Mouse (Mus musculus): ENCODE measurements around the gene Dgcr2. TPM values are rescaled to one million over a fixed set of nuclear protein-coding genes. Genes with fewer than 3 reads are reported as not detected.
A peak's percentile ranks its signal among the peaks of the same experiment; 100 is the strongest.

Gene Dgcr2
- polyA plus RNA-seq, 1 experiment from 2014 or later: 105 TPM

- H3K27ac ChIP-seq: no peak overlapping the region
- H3K27me3 ChIP-seq (ENCODE audit: control insufficient read depth, insufficient read depth, low read length): no peaks in the 10 kb centered on the region
- no peak overlapping the region for H3K4me2 ChIP-seq (replicated peaks)
- ATAC-seq (ENCODE audit: low FRiP score) (no peak), DNase-seq (ENCODE audit: low spot score) (no peak)
- H3K9me3 ChIP-seq (ENCODE audit: control insufficient read depth, low read length): no peaks in the 10 kb centered on the region
- WGBS: 92% methylated on average over 2 of the region's 2 CpGs
- peaks cover 32% of the 10 kb centered on the region for H3K36me3 ChIP-seq (replicated peaks; ENCODE audit: control insufficient read depth, insufficient read depth)
- no peaks in the 10 kb centered on the region for H3K4me1 ChIP-seq (replicated peaks; ENCODE audit: control insufficient read depth, insufficient read depth, low read length)
- H3K9ac ChIP-seq: no peak overlapping the region
- no peak overlapping the region for H3K4me3 ChIP-seq (replicated peaks; ENCODE audit: low read length)
Observed at GRCm38 (mm10) chr16:17865293-17865692, 33.1 kb downstream of the Dgcr2 start.

DNA sequence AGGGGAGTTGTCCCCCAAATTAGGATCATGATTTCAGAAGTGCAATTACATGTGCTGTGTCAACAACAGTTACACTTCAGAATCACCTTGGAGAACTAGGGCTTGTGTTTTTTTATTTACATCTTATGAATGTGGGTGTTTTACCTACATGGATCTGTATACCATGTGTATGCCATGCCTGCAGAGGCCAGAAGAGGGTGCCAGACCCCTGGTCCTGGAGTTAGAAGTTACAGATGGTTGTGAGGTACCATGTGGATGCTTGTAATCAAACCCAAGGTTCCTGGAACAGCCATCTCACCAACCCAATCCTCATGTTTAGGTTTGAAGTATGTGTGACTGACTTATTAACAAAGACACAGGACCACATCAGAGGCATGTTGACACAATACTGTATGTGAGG lies 39.8 kb downstream of the Dgcr2 start:
- no peak overlapping the region for H3K4me2 ChIP-seq (replicated peaks)
- H3K4me1 ChIP-seq (replicated peaks; ENCODE audit: control insufficient read depth, insufficient read depth, low read length): no peaks in the 10 kb centered on the region
- H3K9ac ChIP-seq: no peak overlapping the region
- H3K4me3 ChIP-seq (replicated peaks; ENCODE audit: low read length): no peak overlapping the region
- peaks cover 73% of the 10 kb centered on the region for H3K36me3 ChIP-seq (replicated peaks; ENCODE audit: control insufficient read depth, insufficient read depth)
- ATAC-seq (ENCODE audit: low FRiP score): 0 out of 2 replicates have a peak, but pooled peaks have one; percentile 43
- H3K27ac ChIP-seq: no peak overlapping the region
- H3K9me3 ChIP-seq (ENCODE audit: control insufficient read depth, low read length): no peaks in the 10 kb centered on the region
- H3K27me3 ChIP-seq (ENCODE audit: control insufficient read depth, insufficient read depth, low read length): no peaks in the 10 kb centered on the region
- peak; percentile 46 for DNase-seq (ENCODE audit: low spot score)

DNA sequence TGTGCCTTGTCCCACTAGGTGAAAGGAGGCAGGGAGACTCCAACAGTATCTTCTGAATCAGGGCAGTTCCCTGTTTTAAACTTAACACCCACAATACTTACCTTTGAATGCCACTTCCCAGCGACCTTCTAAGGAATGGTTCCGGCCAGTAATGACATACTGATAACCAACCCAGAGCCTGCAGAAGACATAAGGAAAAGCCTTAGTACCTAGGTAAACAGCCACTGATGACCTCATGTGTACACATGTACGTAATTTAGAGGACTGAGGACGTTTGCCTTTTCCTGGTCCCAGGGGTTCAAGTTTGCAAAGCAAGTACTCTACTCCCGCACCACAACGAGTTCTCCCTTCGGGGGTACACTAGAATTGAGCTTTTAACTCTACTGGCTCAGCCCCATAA lies 41.2 kb downstream of the Dgcr2 start:
- no peak overlapping the region for H3K9ac ChIP-seq
- H3K36me3 ChIP-seq (replicated peaks; ENCODE audit: control insufficient read depth, insufficient read depth): peaks cover 86% of the 10 kb centered on the region
- H3K27ac ChIP-seq: no peak overlapping the region
- ATAC-seq (ENCODE audit: low FRiP score) (no peak), DNase-seq (ENCODE audit: low spot score) (no peak)
- no peaks in the 10 kb centered on the region for H3K9me3 ChIP-seq (ENCODE audit: control insufficient read depth, low read length)
- H3K4me1 ChIP-seq (replicated peaks; ENCODE audit: control insufficient read depth, insufficient read depth, low read length): no peaks in the 10 kb centered on the region
- 92% methylated on average over 7 of the region's 7 CpGs for WGBS
- H3K27me3 ChIP-seq (ENCODE audit: control insufficient read depth, insufficient read depth, low read length): no peaks in the 10 kb centered on the region
- H3K4me3 ChIP-seq (replicated peaks; ENCODE audit: low read length): no peak overlapping the region
- H3K4me2 ChIP-seq (replicated peaks): no peak overlapping the region

- WGBS: 87% methylated on average over 2 of the region's 2 CpGs
- Histone ChIP-seq H3K27me3 (ENCODE audit: control insufficient read depth, insufficient read depth, low read length) (no peaks in the 10 kb centered on the region), H3K4me3 (replicated peaks; ENCODE audit: low read length) (no peak overlapping the region), H3K27ac (no peak overlapping the region), H3K4me2 (replicated peaks) (no peak overlapping the region), H3K4me1 (replicated peaks; ENCODE audit: control insufficient read depth, insufficient read depth, low read length) (no peaks in the 10 kb centered on the region), H3K9me3 (ENCODE audit: control insufficient read depth, low read length) (no peaks in the 10 kb centered on the region), H3K36me3 (replicated peaks; ENCODE audit: control insufficient read depth, insufficient read depth) (peaks cover 93% of the 10 kb centered on the region), H3K9ac (no peak overlapping the region)
- ATAC-seq (ENCODE audit: low FRiP score): no peak
- DNase-seq (ENCODE audit: low spot score): no peak
Observed at GRCm38 (mm10) chr16:17853263-17853662, 45.1 kb downstream of the Dgcr2 start.

- 94% methylated on average over 1 of the region's 1 CpGs for WGBS
- no peak overlapping the region for H3K4me3 ChIP-seq (replicated peaks; ENCODE audit: low read length)
- no peaks in the 10 kb centered on the region for H3K9me3 ChIP-seq (ENCODE audit: control insufficient read depth, low read length)
- H3K4me1 ChIP-seq (replicated peaks; ENCODE audit: control insufficient read depth, insufficient read depth, low read length): no peaks in the 10 kb centered on the region
- no peak overlapping the region for H3K27ac ChIP-seq
- no peak for DNase-seq (ENCODE audit: low spot score)
- H3K27me3 ChIP-seq (ENCODE audit: control insufficient read depth, insufficient read depth, low read length): no peaks in the 10 kb centered on the region
- H3K36me3 ChIP-seq (replicated peaks; ENCODE audit: control insufficient read depth, insufficient read depth): peaks cover 93% of the 10 kb centered on the region
- no peak for ATAC-seq (ENCODE audit: low FRiP score)
- H3K9ac ChIP-seq: no peak overlapping the region
- no peak overlapping the region for H3K4me2 ChIP-seq (replicated peaks)
Observed at GRCm38 (mm10) chr16:17851860-17852259, 46.5 kb downstream of the Dgcr2 start.

DNA sequence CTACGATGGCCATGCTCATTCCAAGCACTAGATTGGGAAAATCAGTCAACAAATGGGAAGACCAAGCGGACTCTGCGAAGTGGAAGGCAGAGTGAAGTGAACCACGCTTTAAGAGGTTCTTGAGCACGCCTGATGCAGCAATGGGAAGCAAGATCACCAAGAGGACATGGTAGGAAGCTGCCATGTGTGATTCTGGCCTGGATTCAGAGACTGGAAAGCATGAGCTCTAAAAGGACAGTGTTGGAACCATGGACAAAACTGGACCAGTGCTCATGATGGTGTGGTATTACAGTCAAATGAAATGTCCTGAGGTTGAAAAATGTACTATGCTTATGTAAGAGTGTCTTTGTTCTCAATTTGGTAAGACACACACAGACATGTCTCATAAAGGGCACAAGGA lies 47.0 kb downstream of the Dgcr2 start:
- Histone ChIP-seq H3K9ac (no peak overlapping the region), H3K4me1 (replicated peaks; ENCODE audit: control insufficient read depth, insufficient read depth, low read length) (no peaks in the 10 kb centered on the region), H3K36me3 (replicated peaks; ENCODE audit: control insufficient read depth, insufficient read depth) (peaks cover 93% of the 10 kb centered on the region), H3K27me3 (ENCODE audit: control insufficient read depth, insufficient read depth, low read length) (no peaks in the 10 kb centered on the region), H3K4me2 (replicated peaks) (no peak overlapping the region), H3K4me3 (replicated peaks; ENCODE audit: low read length) (no peak overlapping the region), H3K9me3 (ENCODE audit: control insufficient read depth, low read length) (no peaks in the 10 kb centered on the region), H3K27ac (no peak overlapping the region)
- 97% methylated on average over 5 of the region's 5 CpGs for WGBS
- ATAC-seq (ENCODE audit: low FRiP score) (no peak), DNase-seq (ENCODE audit: low spot score) (no peak)

DNA sequence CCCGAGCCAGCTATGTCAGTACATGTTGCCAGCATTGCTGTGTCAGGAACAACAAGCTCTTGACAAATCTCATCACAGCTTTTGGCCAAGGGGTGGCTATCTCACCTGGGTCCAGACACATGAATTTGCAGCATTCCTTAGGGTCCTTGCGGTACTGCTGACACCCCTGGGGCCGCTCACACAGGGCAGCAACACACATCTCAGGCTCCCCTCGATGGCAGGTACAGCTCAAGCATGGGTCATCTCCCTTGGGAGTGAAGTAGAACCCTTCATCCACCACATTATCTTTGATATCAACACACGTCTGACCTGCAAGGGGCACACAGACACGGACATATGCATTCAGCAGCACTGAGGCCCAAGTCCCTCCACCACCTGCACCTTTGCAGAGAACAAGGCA lies 48.9 kb downstream of the Dgcr2 start:
- Histone ChIP-seq H3K27ac (no peak overlapping the region), H3K36me3 (replicated peaks; ENCODE audit: control insufficient read depth, insufficient read depth) (peaks cover 95% of the 10 kb centered on the region), H3K9ac (no peak overlapping the region), H3K9me3 (ENCODE audit: control insufficient read depth, low read length) (no peaks in the 10 kb centered on the region), H3K4me2 (replicated peaks) (no peak overlapping the region), H3K4me1 (replicated peaks; ENCODE audit: control insufficient read depth, insufficient read depth, low read length) (no peaks in the 10 kb centered on the region), H3K27me3 (ENCODE audit: control insufficient read depth, insufficient read depth, low read length) (no peaks in the 10 kb centered on the region), H3K4me3 (replicated peaks; ENCODE audit: low read length) (no peak overlapping the region)
- 87% methylated on average over 6 of the region's 6 CpGs for WGBS
- ATAC-seq (ENCODE audit: low FRiP score): no peak; the same call in 1 of the 2 replicates
- DNase-seq (ENCODE audit: low spot score): no peak

DNA sequence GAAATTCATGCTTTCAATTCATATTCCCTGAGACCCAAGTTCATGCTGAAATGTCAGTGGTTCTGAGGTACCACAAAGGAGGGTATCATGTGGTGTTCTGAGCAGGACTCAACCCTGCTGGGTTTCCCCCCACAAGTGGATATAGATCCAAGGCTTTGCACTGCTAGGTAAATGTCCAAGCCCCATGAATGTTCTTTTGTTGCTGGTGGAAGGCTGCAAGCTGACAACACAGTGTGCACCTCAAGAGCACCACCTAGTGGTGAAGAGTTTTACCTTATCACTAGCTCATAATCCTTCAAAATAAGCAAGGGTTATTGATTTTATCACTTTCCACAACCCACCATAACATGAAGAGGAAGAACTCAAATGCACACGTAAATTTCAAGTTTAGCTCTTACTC lies 49.4 kb downstream of the Dgcr2 start:
- ATAC-seq (ENCODE audit: low FRiP score): peak; percentile 77
- Histone ChIP-seq H3K4me2 (replicated peaks) (no peak overlapping the region), H3K27me3 (ENCODE audit: control insufficient read depth, insufficient read depth, low read length) (no peaks in the 10 kb centered on the region), H3K4me3 (replicated peaks; ENCODE audit: low read length) (no peak overlapping the region), H3K9ac (no peak overlapping the region), H3K9me3 (ENCODE audit: control insufficient read depth, low read length) (no peaks in the 10 kb centered on the region), H3K36me3 (replicated peaks; ENCODE audit: control insufficient read depth, insufficient read depth) (peaks cover 95% of the 10 kb centered on the region), H3K4me1 (replicated peaks; ENCODE audit: control insufficient read depth, insufficient read depth, low read length) (no peaks in the 10 kb centered on the region), H3K27ac (peak overlapping the region; percentile 50)
- WGBS: 35% methylated on average over 1 of the region's 1 CpGs
- peak; percentile 86 for DNase-seq (ENCODE audit: low spot score)

DNA sequence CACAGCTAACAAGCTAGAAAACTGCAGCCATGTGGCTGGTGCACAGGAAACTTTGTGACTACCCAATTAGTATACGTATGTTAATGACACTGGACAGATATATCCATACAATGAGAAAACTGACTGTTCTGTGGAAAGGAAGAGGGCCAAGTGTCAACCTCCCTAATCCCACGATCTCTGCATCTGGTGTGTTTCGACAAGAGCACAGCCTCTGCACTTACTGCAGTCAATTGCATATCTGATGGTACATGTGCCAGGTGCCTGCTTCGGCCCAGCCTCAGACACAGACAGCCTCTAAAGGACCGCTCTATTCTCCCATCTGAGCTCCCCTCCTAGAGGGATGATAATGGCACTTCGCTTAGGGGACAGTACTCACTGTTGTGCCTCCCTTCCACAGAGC lies 49.9 kb downstream of the Dgcr2 start:
- no peak overlapping the region for H3K4me3 ChIP-seq (replicated peaks; ENCODE audit: low read length)
- no peak overlapping the region for H3K9ac ChIP-seq
- H3K36me3 ChIP-seq (replicated peaks; ENCODE audit: control insufficient read depth, insufficient read depth): peaks cover 95% of the 10 kb centered on the region
- DNase-seq (ENCODE audit: low spot score): no peak
- peak overlapping the region; percentile 50 for H3K27ac ChIP-seq
- WGBS: 93% methylated on average over 6 of the region's 6 CpGs
- H3K4me2 ChIP-seq (replicated peaks): no peak overlapping the region
- H3K4me1 ChIP-seq (replicated peaks; ENCODE audit: control insufficient read depth, insufficient read depth, low read length): no peaks in the 10 kb centered on the region
- H3K27me3 ChIP-seq (ENCODE audit: control insufficient read depth, insufficient read depth, low read length): no peaks in the 10 kb centered on the region
- no peaks in the 10 kb centered on the region for H3K9me3 ChIP-seq (ENCODE audit: control insufficient read depth, low read length)
- no peak for ATAC-seq (ENCODE audit: low FRiP score)

DNA sequence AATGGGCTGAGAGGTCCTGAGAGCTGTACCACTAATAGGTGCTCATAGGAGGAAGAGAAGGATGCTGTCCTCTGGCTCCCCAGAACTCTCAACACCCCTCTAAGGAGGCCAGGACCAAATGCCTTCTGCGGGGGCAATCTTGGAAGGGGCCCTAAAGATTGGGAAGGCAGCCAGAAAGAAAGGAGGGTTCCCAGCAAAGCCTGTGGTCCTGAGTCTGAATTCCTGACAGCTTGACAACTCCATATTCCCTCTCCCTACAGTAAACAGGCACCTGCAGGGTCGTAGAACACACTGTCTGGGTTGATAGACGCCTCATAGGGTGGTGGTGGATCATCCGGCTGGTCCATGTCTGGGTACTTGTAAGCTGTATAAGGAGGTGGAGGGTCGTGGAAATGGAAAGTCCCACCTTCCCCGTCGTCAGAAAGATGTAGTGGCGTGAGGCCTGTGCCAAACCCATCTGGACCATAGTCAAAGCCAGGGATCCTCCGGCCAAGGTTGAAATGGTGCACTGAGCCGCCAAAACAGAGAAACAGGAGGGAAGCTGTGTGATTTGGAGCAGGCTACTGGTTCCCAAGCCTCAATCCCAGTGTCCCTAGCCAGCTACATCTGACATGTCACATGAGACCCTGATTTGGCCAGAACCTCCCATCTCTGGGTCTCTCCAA lies 54.5 kb downstream of the Dgcr2 start:
- DNase-seq (ENCODE audit: low spot score) (no peak), ATAC-seq (ENCODE audit: low FRiP score) (no peak)
- 95% methylated on average over 10 of the region's 10 CpGs for WGBS
- Histone ChIP-seq H3K27me3 (ENCODE audit: control insufficient read depth, insufficient read depth, low read length) (no peaks in the 10 kb centered on the region), H3K9ac (no peak overlapping the region), H3K4me2 (replicated peaks) (no peak overlapping the region), H3K4me1 (replicated peaks; ENCODE audit: control insufficient read depth, insufficient read depth, low read length) (no peaks in the 10 kb centered on the region), H3K9me3 (ENCODE audit: control insufficient read depth, low read length) (no peaks in the 10 kb centered on the region), H3K4me3 (replicated peaks; ENCODE audit: low read length) (no peak overlapping the region), H3K27ac (no peak overlapping the region), H3K36me3 (replicated peaks; ENCODE audit: control insufficient read depth, insufficient read depth) (peaks cover 94% of the 10 kb centered on the region)

All from hindbrain, embryonic 14.5 days (tissue).